8 mouse cellular contexts compared by ENCODE assay signal in the genomic region with DNA sequence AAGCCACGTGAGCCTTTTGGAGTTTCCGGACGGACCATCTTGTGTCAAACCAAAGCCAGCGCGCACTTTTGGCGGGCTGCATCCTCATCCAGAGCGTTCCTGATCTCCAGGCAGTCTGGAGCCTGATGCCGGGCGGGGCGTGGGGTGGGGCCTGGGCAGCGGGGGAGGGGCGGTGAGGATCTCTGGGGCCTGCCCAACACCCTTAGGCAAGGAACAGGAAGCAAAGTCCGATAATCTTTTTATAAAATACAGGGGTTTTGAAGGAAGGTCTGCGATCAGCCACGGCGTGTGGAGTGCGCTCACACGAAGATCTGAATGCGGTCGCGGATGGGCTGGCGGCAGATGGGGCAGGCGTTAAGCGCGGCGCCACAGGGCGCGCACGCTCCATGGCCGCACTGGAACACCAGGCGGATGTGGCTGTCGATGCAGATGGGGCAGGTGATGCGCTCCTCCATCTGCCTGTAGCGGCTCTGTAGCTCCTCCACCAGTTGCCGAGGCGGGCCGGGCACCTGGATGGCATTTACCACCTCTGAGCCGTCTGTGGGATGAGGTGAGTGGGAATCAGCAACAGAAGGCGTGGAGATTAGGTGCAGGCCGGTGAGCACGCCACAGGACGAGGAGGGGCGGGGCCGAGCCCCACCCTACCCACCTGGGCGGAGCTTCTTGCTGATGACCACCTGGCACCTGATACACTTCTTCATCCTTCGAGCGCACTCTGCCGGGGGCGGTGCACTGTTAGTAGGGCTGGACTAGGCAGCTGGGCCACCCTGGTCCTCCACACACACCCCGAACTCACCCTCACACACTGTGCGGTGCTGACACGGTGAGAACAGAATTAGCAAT. TPM values are rescaled to one million over a fixed set of nuclear protein-coding genes. Genes with fewer than 3 reads are reported as not detected.
A peak's percentile ranks its signal among the peaks of the same experiment; 100 is the strongest.
DNase-seq lines count a peak whose midpoint lies in the region; ATAC-seq lines count a peak whose summit lies in the region.

No protein-coding gene starts in this region.

- peak; percentile 49 for DNase-seq in left cerebral cortex, postnatal 4 days
- DNase-seq in left cerebral cortex, adult 11 months (ENCODE audit: low spot score), result no peak
- peak; percentile 86 for DNase-seq in cerebellum, adult 9-11 months
- DNase-seq in kidney, postnatal 10 days, result peak; percentile 82
- no peak for DNase-seq in left cerebral cortex, postnatal 36 days (ENCODE audit: low spot score in 2 of 2)

- ATAC-seq in heart, embryonic 11.5 days (replicated peaks; ENCODE audit: insufficient number of reproducible peaks, low FRiP score, low TSS enrichment), result peak; percentile 12; the same call in 1 of the 2 replicates
- peak; percentile 68 for ATAC-seq in stomach, embryonic 14.5 days (ENCODE audit: insufficient number of reproducible peaks, insufficient read depth, low FRiP score, low read depth)

- WGBS in heart, embryonic 11.5 days (ENCODE audit: insufficient replicate concordance), result 2% methylated on average over 52 of the region's 52 CpGs
- WGBS in macrophage (ENCODE audit: missing documents), result 20% methylated on average over 50 of the region's 52 CpGs
- 2% methylated on average over 52 of the region's 52 CpGs for WGBS in stomach, embryonic 14.5 days

- H3K9ac ChIP-seq in heart, embryonic 11.5 days (ENCODE audit: low read depth, low read length), result peak overlapping the region; percentile 63
- H3K9ac ChIP-seq in stomach, embryonic 14.5 days (replicated peaks; ENCODE audit: low read depth, low read length), result peak overlapping the region; percentile 33; the same call in 1 of the 2 replicates

- peaks cover 30% of the 10 kb centered on the region for H3K27me3 ChIP-seq in heart, embryonic 11.5 days (ENCODE audit: control insufficient read depth, insufficient read depth, low read length)
- H3K27me3 ChIP-seq in stomach, embryonic 14.5 days (ENCODE audit: control insufficient read depth, insufficient read depth, low read length), result peaks cover 7% of the 10 kb centered on the region; the same call in 1 of the 2 replicates

- peaks cover 40% of the 10 kb centered on the region for H3K4me1 ChIP-seq in heart, embryonic 11.5 days (ENCODE audit: control insufficient read depth, insufficient read depth, low read length)
- H3K4me1 ChIP-seq in stomach, embryonic 14.5 days (ENCODE audit: control insufficient read depth, insufficient read depth, low read length), result peaks cover 34% of the 10 kb centered on the region

- H3K36me3 ChIP-seq in heart, embryonic 11.5 days (ENCODE audit: control insufficient read depth, insufficient read depth, low read length), result peaks cover 18% of the 10 kb centered on the region
- peaks cover 22% of the 10 kb centered on the region; the same call in 1 of the 2 replicates for H3K36me3 ChIP-seq in macrophage (ENCODE audit: inconsistent target)
- H3K36me3 ChIP-seq in stomach, embryonic 14.5 days (ENCODE audit: control insufficient read depth, insufficient read depth, low read length), result peaks cover 34% of the 10 kb centered on the region

- no peaks in the 10 kb centered on the region for H3K9me3 ChIP-seq in heart, embryonic 11.5 days (replicated peaks; ENCODE audit: control insufficient read depth, low read length)
- no peaks in the 10 kb centered on the region for H3K9me3 ChIP-seq in stomach, embryonic 14.5 days (ENCODE audit: control insufficient read depth, low read depth, low read length)

- H3K4me2 ChIP-seq in heart, embryonic 11.5 days, result peak overlapping the region; percentile 77
- H3K4me2 ChIP-seq in stomach, embryonic 14.5 days (replicated peaks; ENCODE audit: low read depth, low read length), result peak overlapping the region; percentile 86

- H3K4me3 ChIP-seq in heart, embryonic 11.5 days (ENCODE audit: low read depth, low read length), result peak overlapping the region; percentile 46
- H3K4me3 ChIP-seq in macrophage (ENCODE audit: inconsistent target), result peak overlapping the region; percentile 1; the same call in 1 of the 2 replicates
- peak overlapping the region; percentile 39 for H3K4me3 ChIP-seq in stomach, embryonic 14.5 days (ENCODE audit: low read depth, low read length)

- intact Hi-C loops in left cerebral cortex, postnatal 4 days (cut with DNase I), result no loop called here
- intact Hi-C loops in left cerebral cortex, postnatal 36 days (cut with DNase I), result no loop called here

- H3K27ac ChIP-seq in heart, embryonic 11.5 days (ENCODE audit: low read depth, low read length), result no peak overlapping the region
- H3K27ac ChIP-seq in macrophage, result no peak overlapping the region
- H3K27ac ChIP-seq in stomach, embryonic 14.5 days (ENCODE audit: low read length), result 0 out of 2 replicates have a peak overlapping the region, but pooled peaks have one; percentile 27

- no peaks in the 10 kb centered on the region for H3K79me2 ChIP-seq in macrophage (ENCODE audit: inconsistent target)

RNA-seq across cellular contexts. Expression of a gene that starts 1.5 kb away (rescaled TPM):
- total RNA-seq in left cerebral cortex, postnatal 4 days (2021), result 1 to 10 TPM; 3.9 to 4.8 TPM
- 52.9 and 53.5 TPM in 2 replicates for polyA plus RNA-seq in heart, embryonic 11.5 days (2014; fragmentation: Nextera tagmentation; extraction: Ambion mirVana)
- 10 to 100 TPM in 1 of 26 experiments, 1 to 10 TPM in 13, under 1 TPM in 4, not detected in 8; 0.62 to 11.9 (median 1.3) TPM for total RNA-seq in macrophage (2018; cell fraction: chromatin; rRNA removed)
- under 1 TPM in 9 of 26 experiments, not detected in 17; 0.10 to 0.34 (median 0.15) TPM for total RNA-seq in macrophage (2018; cell fraction: cytosol; rRNA removed)
- 1 to 10 TPM in 8 of 26 experiments, under 1 TPM in 7, not detected in 11; 0.44 to 2.5 (median 1.1) TPM for total RNA-seq in macrophage (2018; cell fraction: nucleus; rRNA removed)
- not detected in 3 replicates for polyA plus RNA-seq in macrophage (2018)
- 25.0 and 26.3 TPM in 2 replicates for polyA plus RNA-seq in stomach, embryonic 14.5 days (2014; fragmentation: Nextera tagmentation; extraction: Ambion mirVana)
- total RNA-seq in left cerebral cortex, postnatal 36 days (2021), result 1 to 10 TPM; 1.1 to 5.3 TPM

RNA-seq across cellular contexts. Expression of a gene that starts 9.5 kb away (rescaled TPM):
- total RNA-seq in left cerebral cortex, postnatal 4 days (2021), result not detected
- polyA plus RNA-seq in heart, embryonic 11.5 days (2014; fragmentation: Nextera tagmentation; extraction: Ambion mirVana), result not detected in 2 replicates
- total RNA-seq in macrophage (2018; cell fraction: chromatin; rRNA removed), result not detected
- not detected for total RNA-seq in macrophage (2018; cell fraction: cytosol; rRNA removed)
- total RNA-seq in macrophage (2018; cell fraction: nucleus; rRNA removed), result not detected
- polyA plus RNA-seq in macrophage (2018), result not detected in 3 replicates
- polyA plus RNA-seq in stomach, embryonic 14.5 days (2014; fragmentation: Nextera tagmentation; extraction: Ambion mirVana), result not detected in 2 replicates
- total RNA-seq in left cerebral cortex, postnatal 36 days (2021), result not detected

RNA-seq across cellular contexts. Expression of a gene that starts 14.3 kb away (rescaled TPM):
- 100 to 1,000 TPM in 1 of 2 experiments, 10 to 100 TPM in 1; 91.0 to 105 TPM for total RNA-seq in left cerebral cortex, postnatal 4 days (2021)
- 8.9 and 9.7 TPM in 2 replicates for polyA plus RNA-seq in heart, embryonic 11.5 days (2014; fragmentation: Nextera tagmentation; extraction: Ambion mirVana)
- 100 to 1,000 TPM in 16 of 26 experiments, 10 to 100 TPM in 10; 23.9 to 249 (median 112) TPM for total RNA-seq in macrophage (2018; cell fraction: chromatin; rRNA removed)
- total RNA-seq in macrophage (2018; cell fraction: cytosol; rRNA removed), result 10 to 100 TPM; 13.1 to 32.3 (median 20.1) TPM
- 100 to 1,000 TPM in 1 of 26 experiments, 10 to 100 TPM in 25; 16.6 to 112 (median 58.6) TPM for total RNA-seq in macrophage (2018; cell fraction: nucleus; rRNA removed)
- polyA plus RNA-seq in macrophage (2018), result 9.5 to 29.7 TPM (median 12.3 TPM) in 3 replicates
- polyA plus RNA-seq in stomach, embryonic 14.5 days (2014; fragmentation: Nextera tagmentation; extraction: Ambion mirVana), result 18.9 and 21.9 TPM in 2 replicates
- total RNA-seq in left cerebral cortex, postnatal 36 days (2021), result 100 to 1,000 TPM; 113 to 122 TPM

RNA-seq across cellular contexts. Expression of a gene that starts 30.0 kb away (rescaled TPM):
- total RNA-seq in left cerebral cortex, postnatal 4 days (2021), result 10 to 100 TPM; 55.5 to 60.6 TPM
- 48.2 and 50.0 TPM in 2 replicates for polyA plus RNA-seq in heart, embryonic 11.5 days (2014; fragmentation: Nextera tagmentation; extraction: Ambion mirVana)
- total RNA-seq in macrophage (2018; cell fraction: chromatin; rRNA removed), result 100 to 1,000 TPM; 275 to 612 (median 339) TPM
- total RNA-seq in macrophage (2018; cell fraction: cytosol; rRNA removed), result 10 to 100 TPM; 43.3 to 62.6 (median 51.6) TPM
- total RNA-seq in macrophage (2018; cell fraction: nucleus; rRNA removed), result 100 to 1,000 TPM in 25 of 26 experiments, 10 to 100 TPM in 1; 96.7 to 275 (median 154) TPM
- 67.8 to 153 TPM (median 75.9 TPM) in 3 replicates for polyA plus RNA-seq in macrophage (2018)
- polyA plus RNA-seq in stomach, embryonic 14.5 days (2014; fragmentation: Nextera tagmentation; extraction: Ambion mirVana), result 57.0 and 57.3 TPM in 2 replicates
- 10 to 100 TPM; 44.0 to 53.0 TPM for total RNA-seq in left cerebral cortex, postnatal 36 days (2021)

RNA-seq across cellular contexts. Expression of a gene that starts 39.5 kb away (rescaled TPM):
- total RNA-seq in left cerebral cortex, postnatal 4 days (2021), result 10 to 100 TPM; 20.3 to 22.0 TPM
- polyA plus RNA-seq in heart, embryonic 11.5 days (2014; fragmentation: Nextera tagmentation; extraction: Ambion mirVana), result 1.1 and 1.4 TPM in 2 replicates
- 1 to 10 TPM in 3 of 26 experiments, under 1 TPM in 5, not detected in 18; 0.25 to 2.6 (median 0.71) TPM for total RNA-seq in macrophage (2018; cell fraction: chromatin; rRNA removed)
- total RNA-seq in macrophage (2018; cell fraction: cytosol; rRNA removed), result 1 to 10 TPM in 13 of 26 experiments, under 1 TPM in 13; 0.15 to 2.9 (median 0.80) TPM
- total RNA-seq in macrophage (2018; cell fraction: nucleus; rRNA removed), result 1 to 10 TPM in 4 of 26 experiments, under 1 TPM in 12, not detected in 10; 0.20 to 5.8 (median 0.64) TPM
- polyA plus RNA-seq in macrophage (2018), result 1.1 to 1.9 TPM (median 1.4 TPM) in 3 replicates
- 3.1 and 3.2 TPM in 2 replicates for polyA plus RNA-seq in stomach, embryonic 14.5 days (2014; fragmentation: Nextera tagmentation; extraction: Ambion mirVana)
- total RNA-seq in left cerebral cortex, postnatal 36 days (2021), result 10 to 100 TPM; 26.4 to 35.9 TPM

Comparison
In these comparisons a context has a peak if more than half of its experiments do, and no peak if none do; other contexts are left out.
1. DNase-seq: peak in left cerebral cortex, postnatal 4 days (single experiment), cerebellum, adult 9-11 months (single experiment) and kidney, postnatal 10 days (single experiment); none in left cerebral cortex, adult 11 months (single experiment) and left cerebral cortex, postnatal 36 days (0 of 2).
2. RNA of a gene that starts 1.5 kb away (polyA plus RNA-seq): 52.9 to 53.5 TPM in heart, embryonic 11.5 days and 25.0 to 26.3 TPM in stomach, embryonic 14.5 days; not detected in macrophage; every median in the first group is over 10 times any median in the second.
3. Peak in every context shown above with its lines, with median percentiles within 50 percentile points of each other: H3K4me3 ChIP-seq.